Comparison of ENCODE assay signal across 20 mouse cellular contexts in genomic region chr9:29161059-29161642, GRCm38 (mm10).
DNase-seq lines count a peak whose midpoint lies in the region; ATAC-seq and TF ChIP-seq lines count a peak whose summit lies in the region.
"Had no signal": no experiment of that assay in that cellular context is flagged by ENCODE, and none has a peak within 500 bp of the region (broad histone marks: within the 10 kb centered on the region; RNA-seq: fewer than 3 reads in every experiment).

No protein-coding gene starts in this region.

- 41% methylated on average over 7 of the region's 7 CpGs for WGBS in forebrain, embryonic 12.5 days
- 47% methylated on average over 7 of the region's 7 CpGs for WGBS in forebrain, embryonic 11.5 days
- 32% methylated on average over 7 of the region's 7 CpGs for WGBS in hindbrain, embryonic 12.5 days
- 44% methylated on average over 7 of the region's 7 CpGs for WGBS in hindbrain, embryonic 10.5 days
- 20% methylated on average over 7 of the region's 7 CpGs for WGBS in hindbrain, embryonic 13.5 days
- 10% methylated on average over 7 of the region's 7 CpGs for WGBS in neural tube, embryonic 14.5 days

- TF ChIP-seq CTCF in gastrocnemius, adult 2 months (IDR thresholded peaks at IDR 0.05) = no peak

- peak; percentile 64 for ATAC-seq in forebrain, embryonic 12.5 days (ENCODE audit: low FRiP score)
- ATAC-seq in forebrain, embryonic 11.5 days (replicated peaks; ENCODE audit: low FRiP score) = no peak
- ATAC-seq in hindbrain, embryonic 12.5 days (ENCODE audit: low FRiP score) = peak; percentile 74
- ATAC-seq in hindbrain, embryonic 13.5 days (ENCODE audit: low FRiP score) = peak; percentile 72
- peak; percentile 61 for ATAC-seq in neural tube, embryonic 14.5 days (ENCODE audit: low read depth)
- ATAC-seq: activated CD4-positive, CD25-positive, alpha-beta regulatory T cell, adult 4 months had no signal

- H3K36me3 ChIP-seq in forebrain, embryonic 12.5 days (replicated peaks) = no peaks in the 10 kb centered on the region
- H3K36me3 ChIP-seq in forebrain, embryonic 11.5 days (ENCODE audit: control insufficient read depth, insufficient read depth, low read length) = no peaks in the 10 kb centered on the region
- no peaks in the 10 kb centered on the region for H3K36me3 ChIP-seq in hindbrain, embryonic 12.5 days
- no peaks in the 10 kb centered on the region for H3K36me3 ChIP-seq in hindbrain, embryonic 10.5 days
- no peaks in the 10 kb centered on the region for H3K36me3 ChIP-seq in hindbrain, embryonic 13.5 days
- H3K36me3 ChIP-seq in neural tube, embryonic 14.5 days (ENCODE audit: control insufficient read depth, insufficient read depth, low read length) = no peaks in the 10 kb centered on the region
- H3K36me3 ChIP-seq: G1E; limb, embryonic 15.5 days had no signal

- H3K9ac ChIP-seq in forebrain, embryonic 12.5 days = no peak overlapping the region
- H3K9ac ChIP-seq in forebrain, embryonic 11.5 days (ENCODE audit: low read length) = no peak overlapping the region
- no peak overlapping the region for H3K9ac ChIP-seq in hindbrain, embryonic 12.5 days
- H3K9ac ChIP-seq in hindbrain, embryonic 13.5 days = no peak overlapping the region
- H3K9ac ChIP-seq in neural tube, embryonic 14.5 days (replicated peaks; ENCODE audit: low read depth, low read length) = no peak overlapping the region
- H3K9ac ChIP-seq: limb, embryonic 15.5 days had no signal

- H3K27me3 ChIP-seq in forebrain, embryonic 12.5 days = no peaks in the 10 kb centered on the region
- no peaks in the 10 kb centered on the region for H3K27me3 ChIP-seq in forebrain, embryonic 11.5 days (ENCODE audit: control insufficient read depth, insufficient read depth, low read length)
- no peaks in the 10 kb centered on the region for H3K27me3 ChIP-seq in hindbrain, embryonic 12.5 days
- no peaks in the 10 kb centered on the region for H3K27me3 ChIP-seq in hindbrain, embryonic 10.5 days (ENCODE audit: insufficient read depth, poor library complexity, severe bottlenecking)
- H3K27me3 ChIP-seq in hindbrain, embryonic 13.5 days = no peaks in the 10 kb centered on the region
- H3K27me3 ChIP-seq in neural tube, embryonic 14.5 days (ENCODE audit: control insufficient read depth, insufficient read depth, low read length) = no peaks in the 10 kb centered on the region
- H3K27me3 ChIP-seq: limb, embryonic 15.5 days had no signal

- intact Hi-C loops in gastrocnemius, adult 2 months (cut with DNase I) = no loop called here

- no peak overlapping the region for H3K4me2 ChIP-seq in forebrain, embryonic 12.5 days
- no peak overlapping the region for H3K4me2 ChIP-seq in forebrain, embryonic 11.5 days (ENCODE audit: low read depth, low read length, severe bottlenecking)
- no peak overlapping the region for H3K4me2 ChIP-seq in hindbrain, embryonic 12.5 days (replicated peaks)
- H3K4me2 ChIP-seq in hindbrain, embryonic 13.5 days = no peak overlapping the region
- no peak overlapping the region for H3K4me2 ChIP-seq in neural tube, embryonic 14.5 days (ENCODE audit: low read depth, low read length)
- H3K4me2 ChIP-seq: heart, embryonic 11.5 days; limb, embryonic 15.5 days had no signal

- no peak overlapping the region for H3K27ac ChIP-seq in forebrain, embryonic 12.5 days
- H3K27ac ChIP-seq in forebrain, embryonic 11.5 days (ENCODE audit: low read depth, low read length) = no peak overlapping the region
- H3K27ac ChIP-seq in hindbrain, embryonic 12.5 days = peak overlapping the region; percentile 40; the same call in 1 of the 2 replicates
- H3K27ac ChIP-seq in hindbrain, embryonic 10.5 days = no peak overlapping the region
- peak overlapping the region; percentile 62 for H3K27ac ChIP-seq in hindbrain, embryonic 13.5 days
- peak overlapping the region; percentile 55 for H3K27ac ChIP-seq in neural tube, embryonic 14.5 days (ENCODE audit: low read depth, low read length)
- no peak overlapping the region for H3K27ac ChIP-seq in gastrocnemius, adult 2 months
- H3K27ac ChIP-seq: layer of hippocampus, adult 2 months; limb, embryonic 15.5 days had no signal

- peaks cover 3% of the 10 kb centered on the region; the same call in 1 of the 2 replicates for H3K4me1 ChIP-seq in forebrain, embryonic 12.5 days
- no peaks in the 10 kb centered on the region for H3K4me1 ChIP-seq in forebrain, embryonic 11.5 days (replicated peaks; ENCODE audit: control insufficient read depth, insufficient read depth, low read length)
- H3K4me1 ChIP-seq in hindbrain, embryonic 12.5 days = no peaks in the 10 kb centered on the region
- no peaks in the 10 kb centered on the region for H3K4me1 ChIP-seq in hindbrain, embryonic 10.5 days (replicated peaks)
- H3K4me1 ChIP-seq in hindbrain, embryonic 13.5 days (replicated peaks) = peaks cover 9% of the 10 kb centered on the region
- 0 out of 2 replicates have a peak, but pooled peaks cover 2% of the 10 kb centered on the region for H3K4me1 ChIP-seq in neural tube, embryonic 14.5 days (ENCODE audit: control insufficient read depth, insufficient read depth, low read length)
- H3K4me1 ChIP-seq: limb, embryonic 15.5 days had no signal

- no peak overlapping the region for H3K4me3 ChIP-seq in forebrain, embryonic 12.5 days (replicated peaks)
- H3K4me3 ChIP-seq in forebrain, embryonic 11.5 days (ENCODE audit: low read depth, low read length) = no peak overlapping the region
- no peak overlapping the region for H3K4me3 ChIP-seq in hindbrain, embryonic 12.5 days
- H3K4me3 ChIP-seq in hindbrain, embryonic 10.5 days = no peak overlapping the region
- H3K4me3 ChIP-seq in hindbrain, embryonic 13.5 days = no peak overlapping the region
- no peak overlapping the region for H3K4me3 ChIP-seq in neural tube, embryonic 14.5 days (ENCODE audit: low read depth, low read length)
- no peak overlapping the region for H3K4me3 ChIP-seq in gastrocnemius, adult 2 months
- H3K4me3 ChIP-seq: layer of hippocampus, adult 2 months; limb, embryonic 15.5 days had no signal

- DNase-seq in forebrain, embryonic 11.5 days (ENCODE audit: low spot score) = no peak
- no peak for DNase-seq in hindbrain, embryonic 10.5 days (ENCODE audit: low spot score)
- DNase-seq in gastrocnemius, adult 2 months = no peak
- DNase-seq: adrenal gland, postnatal 10 days; heart, postnatal 10 days; kidney, adult 2 months; kidney, postnatal 14 days; layer of hippocampus, postnatal 36 days; lung, postnatal 10 days; right cerebral cortex, postnatal 14 days; thymus, postnatal 36 days had no signal

- no peaks in the 10 kb centered on the region for H3K9me3 ChIP-seq in forebrain, embryonic 12.5 days
- H3K9me3 ChIP-seq in forebrain, embryonic 11.5 days (ENCODE audit: control insufficient read depth, low read length) = no peaks in the 10 kb centered on the region
- no peaks in the 10 kb centered on the region for H3K9me3 ChIP-seq in hindbrain, embryonic 12.5 days (replicated peaks)
- H3K9me3 ChIP-seq in hindbrain, embryonic 10.5 days = no peaks in the 10 kb centered on the region
- H3K9me3 ChIP-seq in hindbrain, embryonic 13.5 days = no peaks in the 10 kb centered on the region
- H3K9me3 ChIP-seq in neural tube, embryonic 14.5 days (ENCODE audit: control insufficient read depth, low read length) = no peaks in the 10 kb centered on the region
- H3K9me3 ChIP-seq: limb, embryonic 15.5 days had no signal

Comparison
In these comparisons a context has a peak if more than half of its experiments do, and no peak if none do; other contexts are left out.
1. H3K27ac ChIP-seq: peak in hindbrain, embryonic 12.5 days (single experiment), hindbrain, embryonic 13.5 days (single experiment) and neural tube, embryonic 14.5 days (single experiment); none in forebrain, embryonic 12.5 days (single experiment), forebrain, embryonic 11.5 days (single experiment), hindbrain, embryonic 10.5 days (single experiment) and gastrocnemius, adult 2 months (single experiment).